Mouse (Mus musculus): ENCODE results near the gene Slc3a1.

DNA sequence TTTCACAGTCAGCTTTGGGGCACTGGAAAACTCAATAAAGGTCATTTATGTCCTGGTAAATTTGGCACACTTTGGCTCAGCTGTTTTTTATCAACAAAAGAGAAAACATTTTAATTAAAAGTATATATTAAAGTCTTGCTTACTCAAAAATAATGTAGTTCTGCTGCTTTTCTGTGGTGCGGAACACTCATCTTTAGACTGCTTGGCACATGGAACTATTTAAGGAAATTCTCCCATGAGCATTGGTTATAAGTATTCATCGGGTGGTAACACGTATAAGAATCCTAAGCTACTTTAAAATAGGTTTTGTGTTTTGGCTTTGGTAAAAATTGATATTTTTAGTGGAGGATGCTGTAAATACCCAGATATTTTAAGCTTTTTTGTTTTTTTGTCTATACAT lies 13.5 kb upstream of the Slc3a1 start:
- TF ChIP-seq POLR2A (IDR thresholded peaks at IDR 0.05; ENCODE audit: control insufficient read depth, low read depth, low read length) (no peak), CTCF (IDR thresholded peaks at IDR 0.05; ENCODE audit: control insufficient read depth, insufficient read depth, insufficient replicate concordance, low read depth, low read length) (no peak)

All from testis, adult 2 months (tissue).